12 mouse cellular contexts compared by ENCODE assay signal in the genomic region with DNA sequence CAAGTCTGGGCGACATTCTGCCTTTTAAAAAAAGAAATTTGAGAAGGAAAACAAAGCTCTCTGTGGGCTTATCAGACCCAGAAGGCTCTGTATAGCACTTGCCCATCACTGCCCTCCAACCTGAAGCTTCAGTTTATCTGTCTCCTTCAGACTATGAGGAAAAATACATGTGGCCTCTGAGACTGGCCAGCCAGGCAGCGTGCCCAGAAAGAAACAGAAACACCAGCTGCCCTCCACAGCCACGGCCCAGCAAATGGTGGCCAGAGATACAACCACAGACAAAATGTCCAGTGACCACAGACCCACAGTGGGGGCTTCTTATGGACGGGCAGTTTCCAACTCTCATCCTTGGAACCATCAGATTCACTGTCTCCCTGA. TPM values are rescaled to one million over a fixed set of nuclear protein-coding genes. Genes with fewer than 3 reads are reported as not detected.
A peak's percentile ranks its signal among the peaks of the same experiment; 100 is the strongest.
DNase-seq lines count a peak whose midpoint lies in the region; ATAC-seq and TF ChIP-seq lines count a peak whose summit lies in the region.
"Had no signal": no experiment of that assay in that cellular context is flagged by ENCODE, and none has a peak within 500 bp of the region (broad histone marks: within the 10 kb centered on the region; RNA-seq: fewer than 3 reads in every experiment).

No protein-coding gene starts in this region.

- no peaks in the 10 kb centered on the region for H3K27me3 ChIP-seq in intestine, embryonic 15.5 days (replicated peaks)
- H3K27me3 ChIP-seq in midbrain, embryonic 16.5 days (ENCODE audit: control insufficient read depth, insufficient read depth, low read depth, low read length) = 0 out of 2 replicates have a peak, but pooled peaks cover 2% of the 10 kb centered on the region
- H3K27me3 ChIP-seq: embryonic facial prominence, embryonic 15.5 days; limb, embryonic 15.5 days had no signal

- ATAC-seq in common myeloid progenitor, adult 5-6 weeks (replicated peaks; ENCODE audit: low read depth, poor library complexity, severe bottlenecking) = peak; percentile 13
- ATAC-seq in intestine, embryonic 15.5 days = no peak
- no peak for ATAC-seq in midbrain, embryonic 16.5 days

- WGBS in macrophage (ENCODE audit: missing documents) = 8% methylated on average over 4 of the region's 4 CpGs
- 78% methylated on average over 4 of the region's 4 CpGs for WGBS in intestine, embryonic 15.5 days
- WGBS in midbrain, embryonic 16.5 days = 84% methylated on average over 4 of the region's 4 CpGs

- H3K4me2 ChIP-seq in intestine, embryonic 15.5 days (replicated peaks) = no peak overlapping the region
- H3K4me2 ChIP-seq in midbrain, embryonic 16.5 days (ENCODE audit: low read length) = no peak overlapping the region
- H3K4me2 ChIP-seq: embryonic facial prominence, embryonic 15.5 days; limb, embryonic 15.5 days; neural tube, embryonic 13.5 days had no signal

- H3K4me1 ChIP-seq in ES-E14 (ENCODE audit: control insufficient read depth in 2 of 2, insufficient read depth in 2 of 2, low read length in 2 of 2, poor library complexity in 1 of 2) = peaks cover 3 to 31% of the 10 kb centered on the region in 2 experiments; a peak in 3 of 4 replicates
- peaks cover 21% of the 10 kb centered on the region for H3K4me1 ChIP-seq in intestine, embryonic 15.5 days (replicated peaks)
- H3K4me1 ChIP-seq in midbrain, embryonic 16.5 days (ENCODE audit: control insufficient read depth, insufficient read depth, low read length) = peaks cover 10% of the 10 kb centered on the region

- 0 out of 4 replicates have a peak overlapping the region, but pooled peaks of 1 of the 2 experiments have one; percentile 4 for H3K4me3 ChIP-seq in ES-E14 (ENCODE audit: insufficient read depth in 1 of 2, low read depth in 1 of 2, low read length in 2 of 2, poor library complexity in 1 of 2, severe bottlenecking in 1 of 2)
- peak overlapping the region; percentile 68 for H3K4me3 ChIP-seq in macrophage (ENCODE audit: inconsistent target)
- no peak overlapping the region for H3K4me3 ChIP-seq in intestine, embryonic 15.5 days (replicated peaks)
- H3K4me3 ChIP-seq in midbrain, embryonic 16.5 days (ENCODE audit: low read depth, low read length) = no peak overlapping the region
- H3K4me3 ChIP-seq: embryonic facial prominence, embryonic 15.5 days; limb, embryonic 15.5 days; neural tube, embryonic 13.5 days had no signal

- in situ Hi-C loops in ES-E14 (cut with MboI; ENCODE audit: low sequenced_read_pairs in 2 of 2, unreplicated experiment in 2 of 2) = no loop called here

- DNase-seq in cerebellum, postnatal 10 days = peak; percentile 70 to 73
- no peak for DNase-seq in cerebellum, adult 11-12 months
- DNase-seq in ES-E14 (ENCODE audit: low read depth, low spot score) = no peak
- DNase-seq in cerebellum, postnatal 36 days = no peak
- DNase-seq: right cerebral cortex, postnatal 14 days had no signal

- peak overlapping the region; percentile 56; the same call in 1 of the 2 replicates for H3K9ac ChIP-seq in ES-E14 (ENCODE audit: insufficient read depth, low read depth, low read length, poor library complexity, severe bottlenecking)
- no peak overlapping the region for H3K9ac ChIP-seq in intestine, embryonic 15.5 days
- H3K9ac ChIP-seq in midbrain, embryonic 16.5 days (ENCODE audit: low read depth, low read length) = no peak overlapping the region
- H3K9ac ChIP-seq: embryonic facial prominence, embryonic 15.5 days; limb, embryonic 15.5 days; neural tube, embryonic 13.5 days had no signal

- peaks cover 2% of the 10 kb centered on the region; the same call in 1 of the 2 replicates for H3K36me3 ChIP-seq in ES-E14 (ENCODE audit: control insufficient read depth, insufficient read depth, low read length, poor library complexity, severe bottlenecking)
- no peaks in the 10 kb centered on the region for H3K36me3 ChIP-seq in macrophage (ENCODE audit: inconsistent target)
- no peaks in the 10 kb centered on the region for H3K36me3 ChIP-seq in intestine, embryonic 15.5 days
- H3K36me3 ChIP-seq in midbrain, embryonic 16.5 days (ENCODE audit: control insufficient read depth, insufficient read depth, low read length) = no peaks in the 10 kb centered on the region
- H3K36me3 ChIP-seq: embryonic facial prominence, embryonic 15.5 days; limb, embryonic 15.5 days; neural tube, embryonic 13.5 days had no signal

- H3K79me2 ChIP-seq in macrophage (ENCODE audit: inconsistent target) = peaks cover 68% of the 10 kb centered on the region

- H3K27ac ChIP-seq in ES-E14 (ENCODE audit: insufficient read depth, low read depth, low read length, poor library complexity, severe bottlenecking) (no peak overlapping the region), macrophage (peak overlapping the region; percentile 93)
- no peak overlapping the region for H3K27ac ChIP-seq in intestine, embryonic 15.5 days
- no peak overlapping the region for H3K27ac ChIP-seq in midbrain, embryonic 16.5 days (ENCODE audit: low read length)
- H3K27ac ChIP-seq: embryonic facial prominence, embryonic 15.5 days; limb, embryonic 15.5 days; neural tube, embryonic 13.5 days had no signal

- no peaks in the 10 kb centered on the region for H3K9me3 ChIP-seq in ES-E14 (ENCODE audit: control insufficient read depth, insufficient read depth, low read depth, low read length)
- no peaks in the 10 kb centered on the region for H3K9me3 ChIP-seq in intestine, embryonic 15.5 days
- H3K9me3 ChIP-seq in midbrain, embryonic 16.5 days (replicated peaks; ENCODE audit: control insufficient read depth, low read length, poor library complexity, severe bottlenecking) = no peaks in the 10 kb centered on the region
- H3K9me3 ChIP-seq: embryonic facial prominence, embryonic 15.5 days; limb, embryonic 15.5 days; neural tube, embryonic 13.5 days had no signal

TF ChIP-seq in ES-E14, 5 proteins besides CTCF, POLR2A, EP300 and RAD21:
- TF ChIP-seq ZC3H11A (IDR thresholded peaks at IDR 0.05; ENCODE audit: borderline replicate concordance, low read depth, low read length) (no peak), ZNF384 (IDR thresholded peaks at IDR 0.05; ENCODE audit: low read depth, low read length) (no peak), MAFK (IDR thresholded peaks at IDR 0.05; ENCODE audit: insufficient read depth, low read depth, low read length) (no peak), CHD2 (IDR thresholded peaks at IDR 0.05; ENCODE audit: low read depth, low read length) (no peak), HCFC1 (IDR thresholded peaks at IDR 0.05; ENCODE audit: borderline replicate concordance, insufficient read depth, low read length) (no peak)

RNA-seq across cellular contexts. Expression of gene Bid, which starts 2.1 kb away (rescaled TPM):
- 20.0 and 27.0 TPM in 2 replicates for total RNA-seq in ES-E14 (2012; rRNA removed)
- total RNA-seq in common myeloid progenitor, adult 5-6 weeks (2017) = 28.1 and 29.7 TPM in 2 replicates
- total RNA-seq in macrophage (2018; cell fraction: chromatin; rRNA removed) = 10 to 100 TPM; 21.4 to 95.1 (median 52.9) TPM
- total RNA-seq in macrophage (2018; cell fraction: cytosol; rRNA removed) = 10 to 100 TPM; 25.4 to 71.0 (median 45.4) TPM
- total RNA-seq in macrophage (2018; cell fraction: nucleus; rRNA removed) = 10 to 100 TPM; 23.3 to 93.1 (median 48.3) TPM
- polyA plus RNA-seq in macrophage (2018) = 28.7 to 54.6 TPM (median 46.3 TPM) in 3 replicates
- 20.9 and 21.0 TPM in 2 replicates for polyA plus RNA-seq in intestine, embryonic 15.5 days (2015; fragmentation: Nextera tagmentation; extraction: Ambion mirVana)
- polyA plus RNA-seq in midbrain, embryonic 16.5 days (2015; fragmentation: Nextera tagmentation; extraction: Ambion mirVana) = 49.3 and 51.5 TPM in 2 replicates

Comparison
In these comparisons a context has a peak if more than half of its experiments do, and no peak if none do; other contexts are left out.
1. DNase-seq: peak in cerebellum, postnatal 10 days (2 of 2); none in cerebellum, adult 11-12 months (single experiment), ES-E14 (single experiment) and cerebellum, postnatal 36 days (0 of 2).